Mouse (Mus musculus) CH12F3 (cell line): ENCODE measurements around the gene Sh3kbp1.

Experiments used
- in situ Hi-C: fragments of 300-500 bp; cut with MboI; formaldehyde crosslinking; loops from 2 replicates; pipeline ENCODE4 v1.14.3; 2020; ENCODE audit warnings: low sequenced_read_pairs

Sh3kbp1 gene

GRCm38 (mm10) chrX:159676242-159676641 is 49.2 kb downstream of the Sh3kbp1 start:
- in situ Hi-C loops = no loop called here

- in situ Hi-C loops = no loop called here
Observed at GRCm38 (mm10) chrX:159677585-159678319, 50.7 kb downstream of the Sh3kbp1 start.

GRCm38 (mm10) chrX:159678320-159678835 is 51.3 kb downstream of the Sh3kbp1 start:
- in situ Hi-C loops = no loop called here

GRCm38 (mm10) chrX:159685521-159685920 is 58.4 kb downstream of the Sh3kbp1 start:
- in situ Hi-C loops = no loop called here

GRCm38 (mm10) chrX:159686850-159687249 is 59.8 kb downstream of the Sh3kbp1 start:
- in situ Hi-C loops = no loop called here

GRCm38 (mm10) chrX:159688698-159689097 is 61.6 kb downstream of the Sh3kbp1 start:
- in situ Hi-C loops = no loop called here

GRCm38 (mm10) chrX:159689785-159690416 is 62.8 kb downstream of the Sh3kbp1 start:
- in situ Hi-C loops = no loop called here

- in situ Hi-C loops = no loop called here
Observed at GRCm38 (mm10) chrX:159693126-159693525, 66.1 kb downstream of the Sh3kbp1 start.

- in situ Hi-C loops = no loop called here
Observed at GRCm38 (mm10) chrX:159696545-159696944, 69.5 kb downstream of the Sh3kbp1 start.

- in situ Hi-C loops = no loop called here
Observed at GRCm38 (mm10) chrX:159697030-159697454, 70.0 kb downstream of the Sh3kbp1 start.

- in situ Hi-C loops = no loop called here
Observed at GRCm38 (mm10) chrX:159702850-159703249, 75.8 kb downstream of the Sh3kbp1 start.

GRCm38 (mm10) chrX:159704381-159705004 is 77.4 kb downstream of the Sh3kbp1 start:
- in situ Hi-C loops = no loop called here

GRCm38 (mm10) chrX:159705412-159705811 is 78.3 kb downstream of the Sh3kbp1 start:
- in situ Hi-C loops = no loop called here

GRCm38 (mm10) chrX:159708076-159708830 is 81.2 kb downstream of the Sh3kbp1 start:
- in situ Hi-C loops = no loop called here

- in situ Hi-C loops = no loop called here
Observed at GRCm38 (mm10) chrX:159709296-159709695, 82.2 kb downstream of the Sh3kbp1 start.

GRCm38 (mm10) chrX:159711070-159712029 is 84.3 kb downstream of the Sh3kbp1 start:
- in situ Hi-C loops = no loop called here

GRCm38 (mm10) chrX:159713191-159713590 is 86.1 kb downstream of the Sh3kbp1 start:
- in situ Hi-C loops = no loop called here

- in situ Hi-C loops = no loop called here
Observed at GRCm38 (mm10) chrX:159721390-159721789, 94.3 kb downstream of the Sh3kbp1 start.

GRCm38 (mm10) chrX:159731421-159731820 is 104.3 kb downstream of the Sh3kbp1 start:
- in situ Hi-C loops = no loop called here

GRCm38 (mm10) chrX:159732845-159733244 is 105.8 kb downstream of the Sh3kbp1 start:
- in situ Hi-C loops = no loop called here
